Mouse (Mus musculus) midbrain, embryonic 11.5 days (tissue): ENCODE data around the gene Lrrc25. TPM values are rescaled to one million over a fixed set of nuclear protein-coding genes. Genes with fewer than 3 reads are reported as not detected.

Experiments
- ATAC-seq: fragments of 200-750 bp; cut with Nextera tagmentation; 2 replicates; pipeline ENCODE4 v1.8.0; 2017; ENCODE audit warnings: moderate TSS enrichment, moderate library complexity; ENCODE audit not compliant: low FRiP score
- DNase-seq: peaks from one replicate; pipeline ENCODE4 v3.0.0; 2015; ENCODE audit warnings: low spot score; ENCODE audit errors: missing footprints
- H3K27ac ChIP-seq: fragments of 300-500 bp; sonication (generic); 2 replicates; pipeline ENCODE4 v1.5.1; 2014; ENCODE audit warnings: low read depth, low read length
- H3K27me3 ChIP-seq: fragments of 300-500 bp; sonication (generic); 2 replicates; pipeline ENCODE4 v1.6.1; 2014; ENCODE audit warnings: mild to moderate bottlenecking, low read length, moderate library complexity, mixed read lengths; ENCODE audit not compliant: control insufficient read depth, insufficient read depth
- H3K36me3 ChIP-seq: fragments of 300-500 bp; sonication (generic); 2 replicates; pipeline ENCODE4 v1.6.1; 2014; ENCODE audit warnings: mild to moderate bottlenecking, low read length, moderate library complexity, mixed read lengths; ENCODE audit not compliant: control insufficient read depth, insufficient read depth
- H3K4me1 ChIP-seq: fragments of 300-500 bp; sonication (generic); 2 replicates; pipeline ENCODE4 v1.6.1; 2014; ENCODE audit warnings: low read length; ENCODE audit not compliant: control insufficient read depth, insufficient read depth
- H3K4me2 ChIP-seq: fragments of 300-500 bp; sonication (generic); 2 replicates; pipeline ENCODE4 v1.6.1; 2014; ENCODE audit warnings: mild to moderate bottlenecking, moderate library complexity
- H3K4me3 ChIP-seq: fragments of 300-500 bp; sonication (generic); 2 replicates; pipeline ENCODE4 v1.5.1; 2014; ENCODE audit warnings: low read depth, low read length
- H3K9ac ChIP-seq: fragments of 300-500 bp; sonication (generic); 2 replicates; pipeline ENCODE4 v1.6.1; 2014; ENCODE audit warnings: low read length
- H3K9me3 ChIP-seq: fragments of 300-500 bp; sonication (generic); 2 replicates; pipeline ENCODE4 v1.6.1; 2016; ENCODE audit warnings: low read length; ENCODE audit not compliant: control insufficient read depth
- WGBS: fragments of 180-500 bp; shearing (Covaris S2); extraction: QIAGEN DNeasy Blood & Tissue Kit; methylation state at CpG from one replicate; pipeline ENCODE4 v1.1.7; 2014; 5-methylcytosine and 5-hydroxymethylcytosine counted together
- polyA plus RNA-seq: library from polyadenylated mRNA; unstranded; fragments of >200 nt; fragmentation: Nextera tagmentation; extraction: Ambion mirVana; gene quantifications from 2 replicates; pipeline ENCODE4 v1.2.1, GENCODE M21; 2014

Gene Lrrc25
- polyA plus RNA-seq, 1 experiment from 2014 or later = 1.2 TPM

GRCm38 (mm10) chr8:70610796-70611771, 4.9 kb upstream of the Lrrc25 start:
- H3K27me3 ChIP-seq = no peaks in the 10 kb centered on the region; the same call in 1 of the 2 replicates
- DNase-seq (peak; percentile 100), ATAC-seq (no peak)
- peak overlapping the region; percentile 42 for H3K4me3 ChIP-seq
- peak overlapping the region; percentile 93; the same call in 1 of the 2 replicates for H3K27ac ChIP-seq
- H3K4me2 ChIP-seq = peak overlapping the region; percentile 92
- WGBS = under 1% methylated on average over 53 of the region's 54 CpGs
- H3K9ac ChIP-seq = peak overlapping the region; percentile 64
- no peaks in the 10 kb centered on the region for H3K9me3 ChIP-seq
- H3K4me1 ChIP-seq = peaks cover 40% of the 10 kb centered on the region
- no peaks in the 10 kb centered on the region for H3K36me3 ChIP-seq

DNA sequence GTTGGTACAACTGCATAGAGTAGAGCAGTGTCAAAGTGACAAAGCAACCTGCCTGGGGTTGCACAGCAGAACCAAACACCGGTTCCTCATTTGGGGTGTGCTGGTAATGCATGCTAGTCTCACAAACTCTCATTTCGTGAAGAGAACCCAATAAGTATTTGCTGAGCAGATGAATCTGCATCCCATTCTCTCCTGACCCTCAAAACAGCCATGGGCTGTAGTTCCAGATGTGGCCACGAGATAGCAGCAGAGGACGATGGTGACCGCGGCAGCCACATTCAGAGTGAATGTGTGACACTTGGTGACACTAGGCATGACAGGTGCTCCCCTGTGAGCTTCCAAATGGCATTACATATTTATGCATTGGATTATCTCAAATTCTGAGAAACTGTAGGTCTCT, 4.1 kb upstream of the Lrrc25 start:
- Histone ChIP-seq H3K9ac (peak overlapping the region; percentile 64), H3K27me3 (no peaks in the 10 kb centered on the region; the same call in 1 of the 2 replicates), H3K9me3 (no peaks in the 10 kb centered on the region), H3K4me3 (peak overlapping the region; percentile 42), H3K4me2 (peak overlapping the region; percentile 92), H3K4me1 (peaks cover 37% of the 10 kb centered on the region), H3K36me3 (no peaks in the 10 kb centered on the region), H3K27ac (no peak overlapping the region)
- peak; percentile 99 for DNase-seq
- WGBS = under 1% methylated on average over 6 of the region's 6 CpGs
- no peak for ATAC-seq

DNA sequence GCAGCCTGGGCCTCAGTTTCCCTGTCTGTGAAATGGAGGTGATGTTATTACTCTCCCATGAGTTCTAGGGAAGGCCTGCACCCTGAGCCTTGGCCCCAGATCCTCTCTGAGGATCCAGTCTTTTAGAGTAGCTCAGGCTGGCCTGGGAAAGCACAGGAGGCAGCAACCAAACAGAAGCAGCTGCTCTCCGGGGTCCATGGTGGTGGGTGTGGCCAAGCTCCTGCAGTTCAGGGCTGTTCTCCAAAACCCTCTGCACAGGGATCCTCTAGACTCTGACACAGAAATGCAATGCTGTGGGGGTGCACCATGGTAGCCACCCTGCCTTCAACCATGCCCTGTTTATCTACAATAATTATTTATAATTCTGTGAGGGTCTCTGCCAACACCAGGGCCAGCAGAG, 2.2 kb upstream of the Lrrc25 start:
- WGBS = 32% methylated on average over 1 of the region's 1 CpGs
- DNase-seq (no peak), ATAC-seq (no peak)
- H3K27me3 ChIP-seq = no peaks in the 10 kb centered on the region; the same call in 1 of the 2 replicates
- H3K4me1 ChIP-seq = peaks cover 20% of the 10 kb centered on the region
- no peak overlapping the region for H3K27ac ChIP-seq
- no peaks in the 10 kb centered on the region for H3K36me3 ChIP-seq
- H3K9ac ChIP-seq = no peak overlapping the region
- no peaks in the 10 kb centered on the region for H3K9me3 ChIP-seq
- H3K4me3 ChIP-seq = no peak overlapping the region
- no peak overlapping the region for H3K4me2 ChIP-seq

DNA sequence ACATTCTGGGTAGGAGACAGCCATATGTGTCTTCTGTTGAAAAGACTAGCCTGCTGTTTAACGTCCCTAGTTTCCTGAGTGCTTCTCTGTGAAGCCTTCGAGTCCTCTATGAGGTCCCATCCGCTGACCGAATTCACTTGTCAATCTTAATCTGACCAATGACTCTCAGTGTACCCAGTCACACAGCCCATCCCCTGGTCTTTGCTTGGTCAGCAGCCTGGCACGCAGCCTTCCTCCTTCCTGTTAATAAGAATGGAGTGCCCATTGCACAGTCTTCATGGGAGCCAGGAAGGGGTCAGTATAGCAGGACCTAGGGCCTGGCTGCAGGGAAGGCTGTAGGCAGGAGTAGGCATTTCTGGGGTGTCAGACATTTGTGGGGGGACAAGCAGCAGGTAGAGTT, 1.5 kb upstream of the Lrrc25 start:
- DNase-seq (no peak), ATAC-seq (no peak)
- no peak overlapping the region for H3K4me2 ChIP-seq
- H3K27me3 ChIP-seq = no peaks in the 10 kb centered on the region
- H3K36me3 ChIP-seq = no peaks in the 10 kb centered on the region
- H3K9ac ChIP-seq = no peak overlapping the region
- H3K4me3 ChIP-seq = no peak overlapping the region
- no peak overlapping the region for H3K27ac ChIP-seq
- whole genome bisulfite sequencing = 78% methylated on average over 5 of the region's 5 CpGs
- H3K9me3 ChIP-seq = no peaks in the 10 kb centered on the region
- H3K4me1 ChIP-seq = peaks cover 16% of the 10 kb centered on the region

DNA sequence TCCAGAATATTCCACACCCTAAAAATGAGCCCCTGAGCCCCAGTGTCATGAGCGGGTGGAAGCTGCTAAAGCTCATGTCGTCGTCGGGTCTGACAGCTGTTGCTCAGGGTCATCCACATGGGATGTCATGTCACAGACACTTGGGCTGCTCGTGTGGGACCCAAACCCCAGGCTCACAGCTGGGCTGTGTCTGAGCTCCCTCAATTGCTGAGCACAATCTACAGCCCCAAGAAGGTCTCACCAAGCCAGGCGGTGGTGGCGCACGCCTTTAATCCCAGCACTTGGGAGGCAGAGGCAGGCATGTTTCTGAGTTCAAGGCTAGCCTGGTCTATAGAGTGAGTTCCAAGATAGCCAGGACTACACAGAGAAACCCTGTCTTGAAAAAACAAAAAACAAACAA, 674 bp upstream of the Lrrc25 start:
- H3K9me3 ChIP-seq = no peaks in the 10 kb centered on the region
- peaks cover 9% of the 10 kb centered on the region for H3K4me1 ChIP-seq
- H3K9ac ChIP-seq = no peak overlapping the region
- no peak overlapping the region for H3K4me2 ChIP-seq
- no peaks in the 10 kb centered on the region for H3K27me3 ChIP-seq
- H3K4me3 ChIP-seq = no peak overlapping the region
- DNase-seq (no peak), ATAC-seq (no peak)
- H3K36me3 ChIP-seq = no peaks in the 10 kb centered on the region
- 86% methylated on average over 8 of the region's 8 CpGs for WGBS
- H3K27ac ChIP-seq = no peak overlapping the region

GRCm38 (mm10) chr8:70616645-70617044, 690 bp downstream of the Lrrc25 start:
- Histone ChIP-seq H3K4me1 (peaks cover 2% of the 10 kb centered on the region), H3K4me2 (no peak overlapping the region), H3K9ac (no peak overlapping the region), H3K9me3 (no peaks in the 10 kb centered on the region), H3K4me3 (no peak overlapping the region), H3K27ac (no peak overlapping the region), H3K36me3 (no peaks in the 10 kb centered on the region), H3K27me3 (no peaks in the 10 kb centered on the region)
- 64% methylated on average over 11 of the region's 11 CpGs for WGBS
- no peak for ATAC-seq
- DNase-seq = no peak

DNA sequence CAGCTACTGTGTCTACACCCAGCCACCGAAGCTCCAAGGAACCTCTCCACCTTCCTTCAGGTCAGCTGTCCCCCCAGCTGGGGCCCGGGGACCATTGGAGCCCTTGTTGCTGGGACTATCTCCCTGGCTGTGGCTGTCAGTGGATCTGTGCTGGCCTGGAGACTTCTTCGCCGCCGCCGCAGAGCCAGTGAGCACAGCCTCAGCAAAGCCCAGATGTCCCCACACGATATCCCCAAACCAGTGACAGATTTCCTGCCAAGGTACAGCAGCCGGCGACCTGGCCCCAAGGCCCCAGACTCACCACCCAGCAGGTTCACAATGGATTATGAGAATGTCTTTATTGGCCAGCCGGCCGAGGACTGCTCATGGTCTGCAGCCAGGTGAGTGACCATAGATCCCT, 2.0 kb downstream of the Lrrc25 start:
- no peak for ATAC-seq
- Histone ChIP-seq H3K9me3 (no peaks in the 10 kb centered on the region), H3K36me3 (no peaks in the 10 kb centered on the region), H3K4me3 (no peak overlapping the region), H3K9ac (no peak overlapping the region), H3K4me2 (no peak overlapping the region), H3K27me3 (no peaks in the 10 kb centered on the region), H3K27ac (no peak overlapping the region), H3K4me1 (peaks cover 2% of the 10 kb centered on the region; the same call in 1 of the 2 replicates)
- 82% methylated on average over 11 of the region's 11 CpGs for WGBS
- DNase-seq = no peak

GRCm38 (mm10) chr8:70618888-70619334, 3.0 kb downstream of the Lrrc25 start:
- Histone ChIP-seq H3K4me2 (no peak overlapping the region), H3K27ac (no peak overlapping the region), H3K9me3 (no peaks in the 10 kb centered on the region), H3K27me3 (no peaks in the 10 kb centered on the region), H3K36me3 (no peaks in the 10 kb centered on the region), H3K4me1 (peaks cover 2% of the 10 kb centered on the region; the same call in 1 of the 2 replicates), H3K4me3 (no peak overlapping the region), H3K9ac (no peak overlapping the region)
- ATAC-seq (peak; percentile 81), DNase-seq (peak; percentile 91)
- 30% methylated on average over 9 of the region's 9 CpGs for WGBS

GRCm38 (mm10) chr8:70622220-70622619, 6.3 kb downstream of the Lrrc25 start:
- Histone ChIP-seq H3K4me2 (no peak overlapping the region), H3K9me3 (no peaks in the 10 kb centered on the region), H3K4me1 (peaks cover 2% of the 10 kb centered on the region; the same call in 1 of the 2 replicates), H3K27ac (no peak overlapping the region), H3K27me3 (no peaks in the 10 kb centered on the region), H3K4me3 (no peak overlapping the region), H3K36me3 (no peaks in the 10 kb centered on the region), H3K9ac (no peak overlapping the region)
- DNase-seq (no peak), ATAC-seq (no peak)
- WGBS = 57% methylated on average over 3 of the region's 3 CpGs
